In genomic region chr2:108690091-108690490, GRCm38 (mm10) we compare ENCODE assay signal across 8 mouse cellular contexts.
DNase-seq lines count a peak whose midpoint lies in the region; ATAC-seq lines count a peak whose summit lies in the region.
"Had no signal": no experiment of that assay in that cellular context is flagged by ENCODE, and none has a peak within 500 bp of the region (broad histone marks: within the 10 kb centered on the region; RNA-seq: fewer than 3 reads in every experiment).

No protein-coding gene starts in this region.

- no peak overlapping the region for H3K4me2 ChIP-seq in midbrain, embryonic 13.5 days (replicated peaks)
- H3K4me2 ChIP-seq: heart, embryonic 13.5 days had no signal

- peak; percentile 46 for DNase-seq in midbrain, embryonic 10.5 days (ENCODE audit: low spot score)
- peak; percentile 68 for DNase-seq in ZHBTc4 (ENCODE audit: low read depth, low spot score)
- DNase-seq in cerebellum, adult 8-10 months = peak; percentile 38
- peak; percentile 22 to 26 for DNase-seq in gastrocnemius, postnatal 4 days (ENCODE audit: low spot score in 2 of 2)
- DNase-seq in left cerebral cortex, adult 8-10 months (ENCODE audit: low spot score in 2 of 2) = peak; percentile 11 to 27
- DNase-seq in right cerebral cortex, adult 2 months (ENCODE audit: low spot score in 2 of 2) = peak; percentile 66 to 82

- WGBS in midbrain, embryonic 10.5 days = 58% methylated on average over 4 of the region's 4 CpGs
- WGBS in midbrain, embryonic 13.5 days = 48% methylated on average over 4 of the region's 4 CpGs

- no peaks in the 10 kb centered on the region for H3K36me3 ChIP-seq in midbrain, embryonic 10.5 days
- H3K36me3 ChIP-seq in midbrain, embryonic 13.5 days = no peaks in the 10 kb centered on the region
- H3K36me3 ChIP-seq: heart, embryonic 13.5 days had no signal

- no peak overlapping the region for H3K9ac ChIP-seq in midbrain, embryonic 13.5 days (replicated peaks)
- H3K9ac ChIP-seq: heart, embryonic 13.5 days had no signal

- ATAC-seq in midbrain, embryonic 13.5 days = no peak

- no peaks in the 10 kb centered on the region for H3K4me1 ChIP-seq in midbrain, embryonic 10.5 days
- H3K4me1 ChIP-seq in midbrain, embryonic 13.5 days (replicated peaks) = no peaks in the 10 kb centered on the region

- H3K9me3 ChIP-seq in midbrain, embryonic 10.5 days (replicated peaks) = no peaks in the 10 kb centered on the region
- H3K9me3 ChIP-seq in midbrain, embryonic 13.5 days = no peaks in the 10 kb centered on the region
- H3K9me3 ChIP-seq: heart, embryonic 13.5 days had no signal

- no peaks in the 10 kb centered on the region for H3K27me3 ChIP-seq in midbrain, embryonic 10.5 days (ENCODE audit: low read depth, poor library complexity, severe bottlenecking)
- H3K27me3 ChIP-seq in midbrain, embryonic 13.5 days = no peaks in the 10 kb centered on the region
- H3K27me3 ChIP-seq: heart, embryonic 13.5 days had no signal

- H3K4me3 ChIP-seq in midbrain, embryonic 10.5 days = no peak overlapping the region
- no peak overlapping the region for H3K4me3 ChIP-seq in midbrain, embryonic 13.5 days (replicated peaks)
- H3K4me3 ChIP-seq: heart, embryonic 13.5 days had no signal

- H3K27ac ChIP-seq in midbrain, embryonic 10.5 days (replicated peaks) = no peak overlapping the region
- H3K27ac ChIP-seq in midbrain, embryonic 13.5 days = no peak overlapping the region
- H3K27ac ChIP-seq: heart, embryonic 13.5 days had no signal

Comparison
In these comparisons a context has a peak if more than half of its experiments do, and no peak if none do; other contexts are left out.
1. DNase-seq: peak in every context shown above with its lines; median percentile 74 in right cerebral cortex, adult 2 months; 68 in ZHBTc4; 46 in midbrain, embryonic 10.5 days; 38 in cerebellum, adult 8-10 months; 24 in gastrocnemius, postnatal 4 days; 19 in left cerebral cortex, adult 8-10 months.